Mouse (Mus musculus): ENCODE data around the gene Tmem18.
A peak's percentile ranks its signal among the peaks of the same experiment; 100 is the strongest.

Tmem18 gene

DNA sequence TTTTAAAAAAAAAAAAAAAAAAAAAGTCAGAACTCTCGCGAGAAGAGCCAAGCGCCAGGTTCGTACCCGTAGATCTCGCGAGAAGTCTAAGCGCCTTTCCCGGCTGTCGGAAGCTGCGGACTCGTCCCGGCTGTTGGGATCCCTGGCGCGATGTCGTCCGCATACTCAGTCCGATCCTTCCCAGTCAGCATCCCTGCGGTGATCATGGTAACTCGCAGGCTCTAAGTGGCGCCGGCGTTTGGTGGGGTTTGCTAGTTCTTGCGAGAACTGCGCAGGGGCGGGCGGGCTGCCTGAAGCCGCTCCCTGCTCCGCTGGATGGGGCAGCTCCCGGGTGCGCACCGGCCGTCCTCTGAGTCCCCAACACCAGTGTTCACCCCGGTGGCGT is at the start of gene Tmem18:
Gene Tmem18 (plus strand): TSS at position 71 of the 385 bp plus-strand sequence.
- DNase-seq, result peak; percentile 75

DNA sequence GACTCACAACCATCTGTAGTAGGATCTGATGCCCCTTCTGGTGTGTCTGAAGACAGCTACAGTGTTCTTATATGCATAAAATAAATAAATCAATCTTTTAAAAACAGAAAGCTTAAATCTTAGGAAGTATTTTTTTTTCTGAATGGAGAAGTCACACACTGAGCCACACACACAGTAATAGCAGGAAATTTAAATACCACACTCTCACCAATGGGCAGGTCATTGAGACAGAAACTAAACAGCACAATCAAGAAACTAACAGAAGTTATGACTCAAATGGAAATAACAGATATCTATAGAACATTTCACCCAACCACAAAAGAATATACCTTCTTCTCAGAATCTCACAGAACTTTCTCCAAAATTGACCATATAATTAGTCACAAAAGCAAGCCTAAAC is 26.9 kb upstream of the Tmem18 start:
- DNase-seq, result no peak

DNA sequence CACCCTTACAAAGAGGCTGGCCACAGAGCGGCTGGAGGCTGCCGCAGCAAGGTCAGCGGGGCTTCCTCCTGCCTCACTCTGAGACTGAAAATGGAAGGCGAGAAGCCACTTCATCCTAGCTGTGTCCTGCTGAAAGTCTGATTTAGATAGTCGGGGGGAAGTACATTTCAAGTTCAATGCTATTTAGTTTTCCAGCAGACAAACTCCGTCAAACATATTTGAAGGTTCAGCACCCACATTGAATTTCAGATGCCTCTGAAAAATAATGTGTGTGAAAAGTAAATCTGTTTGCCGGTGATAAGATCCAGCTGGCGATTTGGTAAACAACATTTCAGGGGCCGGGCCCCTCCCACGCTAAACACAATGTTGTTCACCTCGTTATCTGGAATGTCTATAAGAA is 22.8 kb upstream of the Tmem18 start:
- DNase-seq, result no peak

DNA sequence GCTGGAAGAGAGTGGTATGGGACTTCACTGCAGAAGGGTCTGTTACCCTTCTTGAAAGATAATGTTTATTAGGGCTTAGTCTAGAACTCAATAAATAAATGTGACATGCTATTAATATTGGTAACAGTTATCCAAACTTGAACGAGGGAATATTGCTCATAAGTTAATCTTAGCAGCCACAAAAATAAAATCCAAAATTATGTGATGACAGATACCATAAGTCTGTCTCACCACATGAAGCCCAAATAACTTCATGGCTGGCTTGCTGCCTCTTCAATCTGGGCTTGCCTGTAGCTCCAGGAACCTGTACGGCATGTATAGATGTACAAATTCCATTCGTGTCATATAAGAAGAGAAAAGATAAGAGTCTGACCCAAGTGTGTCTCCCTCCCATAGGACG is 12.2 kb upstream of the Tmem18 start:
- DNase-seq, result no peak

DNA sequence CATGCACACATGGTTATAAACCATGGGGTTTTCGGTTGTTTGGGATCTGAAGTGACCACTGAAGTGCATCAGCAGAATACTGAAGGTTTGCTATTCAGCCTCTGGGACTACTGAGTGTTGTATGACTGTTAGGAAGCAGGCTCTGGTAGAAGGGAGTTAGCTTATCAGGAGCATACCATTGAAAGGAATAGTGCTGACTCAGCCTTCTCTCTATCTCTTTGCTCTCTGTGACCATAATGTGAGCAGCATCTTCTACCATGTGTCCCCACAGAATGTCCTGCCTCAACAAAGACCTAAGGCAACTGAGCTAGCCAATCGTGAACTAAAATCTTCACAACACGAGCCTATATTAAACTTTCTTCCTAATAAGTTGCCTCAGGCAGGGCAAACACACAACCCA is 8.3 kb upstream of the Tmem18 start:
- DNase-seq, result no peak

DNA sequence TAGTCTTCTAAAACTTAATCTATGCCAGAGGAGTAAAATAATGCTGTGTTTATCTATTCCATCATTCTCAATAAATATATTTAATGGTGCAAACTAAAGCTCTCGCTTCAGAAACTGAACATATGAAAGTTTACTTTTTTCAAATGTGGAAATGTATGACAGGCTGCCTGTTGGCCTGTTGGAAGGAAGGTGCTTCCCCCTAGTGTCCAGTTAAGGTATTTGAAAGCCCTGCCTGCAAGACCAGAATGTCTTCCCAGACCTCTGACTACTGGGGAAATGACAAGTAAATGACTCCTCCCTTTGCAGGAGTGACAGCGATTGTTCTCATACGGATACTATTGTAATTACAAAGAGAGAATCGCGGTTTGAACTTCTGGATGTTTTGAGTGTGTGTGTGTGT is 6.2 kb upstream of the Tmem18 start:
- DNase-seq, result peak; percentile 39

DNA sequence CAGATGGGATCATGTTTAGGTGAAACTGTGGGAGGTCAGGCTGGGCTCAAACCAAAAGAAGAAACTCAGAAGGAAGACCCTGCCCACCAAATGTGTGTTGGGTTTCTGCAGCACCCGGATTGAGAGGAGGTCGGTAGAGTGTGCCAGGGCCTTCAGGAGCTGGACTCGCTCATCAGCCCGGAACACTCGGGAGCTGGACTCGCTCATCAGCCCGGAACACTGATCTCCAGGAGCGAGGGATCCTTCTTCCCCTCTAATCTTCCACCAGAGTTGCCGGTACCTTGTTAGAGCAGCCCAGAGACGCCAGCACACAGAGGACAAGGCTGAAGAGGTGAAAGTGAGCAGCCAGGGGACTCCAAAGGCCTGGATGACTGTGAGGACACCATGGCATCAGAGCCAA is 2.9 kb upstream of the Tmem18 start:
- no peak for DNase-seq

DNA sequence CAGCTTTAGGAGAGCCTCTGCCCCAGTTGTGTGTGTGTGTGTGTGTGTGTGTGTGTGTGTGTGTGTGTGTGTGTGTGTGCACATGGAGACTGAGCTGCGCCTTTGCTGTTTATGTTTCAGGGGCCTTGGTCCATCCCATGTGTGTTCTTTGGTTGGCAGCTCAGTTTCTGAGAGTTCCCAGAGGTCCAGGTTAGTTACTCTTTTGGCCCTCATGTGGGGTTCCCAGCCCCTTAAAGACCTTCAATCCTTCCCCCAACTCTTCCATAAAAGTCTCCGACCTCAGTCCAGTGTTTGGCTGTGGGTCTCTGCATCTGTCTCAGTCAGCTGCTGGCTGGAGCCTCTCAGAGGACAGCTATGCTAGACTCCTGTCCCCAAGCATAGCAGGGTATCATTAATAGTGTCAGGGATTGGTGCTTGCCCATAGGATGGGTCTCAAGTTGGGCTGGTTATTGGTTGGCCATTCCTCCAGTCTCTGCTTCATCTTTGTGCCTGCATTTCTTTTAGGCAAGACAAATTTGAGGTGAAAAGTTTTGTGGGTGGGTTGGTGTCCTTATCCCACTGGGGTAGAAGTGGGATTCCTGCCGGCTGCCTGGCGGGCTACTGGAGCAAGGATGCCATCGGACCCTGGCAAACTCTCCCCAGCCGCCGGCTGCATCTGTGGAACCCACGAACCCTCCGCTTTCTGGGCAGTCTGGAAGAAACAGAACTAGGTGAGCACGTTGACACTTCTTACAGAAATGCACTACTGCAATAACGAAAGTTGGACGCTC is 455 bp upstream of the Tmem18 start:
- peak; percentile 45 for DNase-seq

DNA sequence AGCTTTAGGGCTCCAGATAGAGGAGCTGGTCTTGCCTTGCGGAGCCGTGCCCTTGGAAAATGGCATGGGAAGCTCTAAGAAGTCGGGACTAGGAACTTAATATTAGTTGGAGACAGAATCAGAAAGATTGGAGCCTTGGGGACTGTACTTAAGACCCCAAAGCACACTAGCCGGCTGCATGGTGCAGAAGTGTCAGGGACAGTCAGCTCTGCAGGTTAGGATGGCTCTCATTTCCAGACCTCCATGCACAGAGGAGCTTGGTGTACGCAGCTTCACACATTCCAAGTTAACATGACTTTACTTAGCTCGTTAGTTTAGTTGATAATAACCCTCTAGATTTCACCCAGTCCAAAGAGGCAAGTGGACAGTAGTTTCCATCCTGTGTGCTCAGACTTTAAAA is 637 bp downstream of the Tmem18 start:
- no peak for DNase-seq

DNA sequence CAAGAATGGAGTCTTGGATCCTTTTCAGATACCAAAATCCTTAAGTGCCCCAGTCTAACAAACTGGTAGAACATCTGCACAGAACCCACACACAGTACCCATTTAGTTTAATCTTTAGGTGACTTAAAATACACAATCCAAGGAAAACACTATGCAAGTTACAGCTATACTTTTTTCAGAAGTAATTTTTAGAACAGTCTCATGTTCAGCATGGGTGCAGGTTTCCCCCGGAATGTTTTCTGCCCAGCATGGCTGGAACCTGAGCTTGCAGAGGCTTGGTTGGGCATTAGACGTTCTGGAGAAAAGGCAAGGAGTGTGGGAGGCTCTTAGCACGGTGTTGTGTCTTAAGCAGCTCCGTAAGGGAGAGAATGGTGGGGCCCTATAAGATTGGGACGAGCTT is 7.6 kb downstream of the Tmem18 start:
- DNase-seq, result no peak

DNA sequence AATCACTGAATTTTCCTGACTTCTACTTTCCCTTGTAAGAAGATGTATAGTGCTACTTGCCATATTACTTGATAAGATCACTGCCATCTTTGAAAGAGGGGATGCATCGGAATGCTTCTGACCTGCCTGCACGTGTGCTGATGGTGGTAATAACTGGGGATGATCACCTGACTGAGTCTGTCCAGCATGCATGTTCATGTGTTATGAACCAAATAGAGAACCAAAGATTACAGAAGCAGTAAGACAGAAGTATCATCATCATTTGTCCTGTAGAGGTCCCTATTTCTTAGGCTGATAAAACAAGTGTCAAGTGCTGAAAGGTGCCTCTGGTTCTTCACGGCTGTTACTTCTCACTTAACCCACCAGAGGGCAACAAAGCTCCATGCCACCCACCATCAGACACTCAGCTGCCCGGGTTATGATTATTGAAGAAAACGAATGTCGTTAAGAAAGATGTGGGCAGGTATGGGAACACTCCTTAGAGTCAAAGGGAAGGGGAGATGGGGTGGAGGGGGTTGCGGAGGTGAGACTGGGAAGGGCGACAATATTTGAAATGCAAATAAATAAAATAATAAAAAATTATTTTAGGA is 12.7 kb downstream of the Tmem18 start:
- DNase-seq, result peak; percentile 27

DNA sequence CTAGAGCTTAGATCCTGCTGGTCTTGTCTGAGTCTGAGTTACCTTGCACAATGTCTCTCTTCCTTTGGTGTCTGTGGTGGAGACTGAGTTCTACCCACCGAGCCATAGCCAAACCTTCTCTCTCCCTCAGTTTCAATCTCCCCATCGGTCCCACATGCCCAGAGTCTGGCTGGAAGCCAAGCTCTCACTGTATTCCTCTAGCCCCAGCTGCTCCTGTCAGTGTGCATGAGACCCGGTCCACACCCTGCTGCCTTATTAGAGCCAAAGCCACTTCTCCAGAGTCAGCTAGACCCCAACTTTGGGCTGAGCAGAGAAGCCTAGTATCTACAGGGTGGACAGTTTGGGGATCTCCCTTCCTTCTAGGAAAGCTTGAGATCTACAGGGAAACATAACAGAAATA is 14.7 kb downstream of the Tmem18 start:
- DNase-seq, result no peak

DNA sequence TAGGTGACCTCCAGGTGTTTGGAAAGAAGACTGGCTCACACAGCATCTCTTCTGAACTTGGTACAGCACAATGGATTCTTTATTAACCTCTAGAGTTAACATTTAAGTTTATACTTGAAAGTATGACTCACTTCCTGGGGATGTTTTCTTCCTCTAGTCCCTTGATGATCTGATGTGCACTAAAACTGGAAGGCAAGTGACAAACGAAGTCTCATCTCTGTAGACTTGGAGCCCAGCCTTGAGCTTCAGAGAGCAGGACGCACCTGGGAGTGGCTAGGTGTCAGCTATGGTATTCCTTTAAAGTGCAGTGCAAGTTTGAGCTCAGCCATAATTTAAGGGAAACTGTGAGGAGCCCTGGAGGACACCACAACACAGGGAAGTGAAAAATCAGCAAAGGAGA is 15.2 kb downstream of the Tmem18 start:
- DNase-seq, result no peak

DNA sequence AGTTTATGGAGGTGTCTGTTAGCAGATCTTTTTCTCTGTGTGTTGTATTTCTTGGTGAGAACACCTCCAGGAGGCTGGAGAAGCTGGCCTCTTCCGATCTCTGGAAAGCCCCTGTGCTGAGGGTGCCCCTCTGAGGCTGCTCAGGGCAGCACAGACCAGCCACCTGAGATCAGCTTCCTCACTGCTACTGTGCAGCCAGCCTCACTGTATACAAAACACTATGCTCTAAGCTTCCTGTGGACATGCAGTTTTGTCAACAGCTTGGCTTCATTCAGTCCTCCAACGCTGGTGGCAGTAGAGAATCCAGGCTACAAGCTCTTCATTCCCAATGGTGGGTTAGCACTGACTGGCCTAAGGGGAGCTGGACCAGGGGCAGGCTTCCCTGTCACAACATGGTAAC is 15.8 kb downstream of the Tmem18 start:
- DNase-seq, result no peak

DNA sequence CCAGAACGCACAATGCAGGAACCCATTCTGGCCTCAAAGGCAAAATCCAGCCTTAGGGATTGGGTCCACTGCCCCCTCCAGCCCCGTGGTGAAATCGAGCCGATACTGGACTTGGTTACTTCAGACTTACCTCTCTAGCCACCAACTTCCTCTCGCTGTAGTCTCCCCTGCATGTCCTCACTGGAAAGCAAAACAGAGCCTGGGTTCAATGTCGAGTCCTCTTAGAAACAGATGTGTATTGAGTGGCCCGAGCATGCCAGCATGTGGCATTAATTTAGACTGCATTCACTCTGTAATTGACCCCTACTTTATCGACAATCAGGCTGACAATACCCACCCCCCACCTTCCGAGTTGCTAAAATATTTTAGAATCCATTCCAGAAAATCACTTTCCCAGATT is 19.8 kb downstream of the Tmem18 start:
- no peak for DNase-seq

DNA sequence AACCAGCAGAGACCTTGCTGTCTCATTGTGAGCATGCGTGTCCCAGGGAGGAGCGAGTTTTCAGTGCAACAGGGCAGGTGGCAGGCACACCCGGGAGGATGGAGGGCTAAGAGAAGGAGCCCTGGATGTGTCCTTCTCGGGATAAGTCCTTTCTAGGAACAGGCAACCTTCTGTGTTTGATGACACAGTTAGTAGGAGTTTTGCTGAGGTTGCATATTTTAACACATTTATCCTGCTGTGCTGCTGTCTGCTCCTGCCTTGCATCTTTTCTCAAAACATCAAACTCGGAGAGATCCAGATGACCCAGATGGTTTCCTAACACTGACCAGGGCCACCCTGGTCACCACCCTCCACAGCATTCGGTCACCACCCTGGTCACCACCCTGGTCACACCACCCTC is 20.6 kb downstream of the Tmem18 start:
- DNase-seq, result no peak

DNA sequence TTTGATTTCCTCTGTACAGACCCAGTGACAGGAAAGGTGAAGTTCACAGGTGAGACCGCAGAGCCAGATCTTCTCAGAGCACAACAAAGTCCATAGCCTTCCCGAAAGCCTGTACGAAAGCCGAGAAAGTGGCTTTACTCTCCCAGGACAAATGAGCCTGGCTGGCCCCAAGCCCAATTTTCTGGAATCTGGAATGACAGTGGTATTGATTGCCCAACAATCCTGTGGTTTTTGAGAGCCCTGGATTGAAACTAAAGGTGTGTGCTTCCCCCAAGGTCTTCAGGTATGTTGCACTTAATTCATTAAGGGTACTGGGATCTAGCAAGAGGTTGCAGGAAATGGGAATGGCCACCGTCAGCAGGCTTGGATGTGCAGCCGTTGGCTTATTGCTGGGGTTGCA is 21.7 kb downstream of the Tmem18 start:
- DNase-seq, result no peak

DNA sequence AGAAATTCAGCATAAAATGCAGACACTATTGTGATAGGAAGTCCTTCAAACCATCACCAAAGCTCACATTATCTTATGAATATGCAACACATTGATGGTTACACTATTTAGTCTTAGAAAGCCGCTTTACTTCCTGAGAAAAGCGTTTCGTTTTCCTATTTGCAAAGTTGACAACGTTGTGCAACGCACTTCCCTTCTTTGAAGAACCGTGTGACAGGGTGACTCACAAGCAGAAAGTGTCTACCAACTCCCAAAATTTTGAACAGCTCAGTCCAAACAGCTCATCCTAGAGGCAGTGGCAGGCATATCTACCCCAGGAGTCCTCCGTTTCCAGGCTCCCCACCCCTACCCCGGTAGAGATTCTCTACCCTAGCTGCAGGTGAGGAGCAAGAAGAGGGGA is 22.5 kb downstream of the Tmem18 start:
- DNase-seq, result no peak

DNA sequence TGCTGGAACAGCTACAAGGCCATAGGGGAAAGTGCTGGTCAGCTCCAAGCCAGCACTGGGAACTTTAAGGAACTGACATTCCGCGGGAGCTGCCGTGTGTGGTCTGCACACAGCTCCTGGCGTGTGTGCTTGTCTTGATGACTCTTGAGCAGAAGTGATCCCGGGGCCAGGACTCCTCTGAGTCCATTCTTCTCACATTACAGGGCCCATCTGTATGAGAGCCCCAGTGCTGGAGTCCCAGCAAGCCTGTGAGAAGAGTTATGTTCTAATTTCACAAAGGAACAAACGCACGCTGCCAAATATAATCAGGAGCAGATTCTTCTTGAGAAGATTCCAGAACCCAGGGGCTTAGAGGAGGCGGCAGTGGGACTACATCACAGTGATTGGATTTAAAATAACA is 34.2 kb downstream of the Tmem18 start:
- no peak for DNase-seq

DNA sequence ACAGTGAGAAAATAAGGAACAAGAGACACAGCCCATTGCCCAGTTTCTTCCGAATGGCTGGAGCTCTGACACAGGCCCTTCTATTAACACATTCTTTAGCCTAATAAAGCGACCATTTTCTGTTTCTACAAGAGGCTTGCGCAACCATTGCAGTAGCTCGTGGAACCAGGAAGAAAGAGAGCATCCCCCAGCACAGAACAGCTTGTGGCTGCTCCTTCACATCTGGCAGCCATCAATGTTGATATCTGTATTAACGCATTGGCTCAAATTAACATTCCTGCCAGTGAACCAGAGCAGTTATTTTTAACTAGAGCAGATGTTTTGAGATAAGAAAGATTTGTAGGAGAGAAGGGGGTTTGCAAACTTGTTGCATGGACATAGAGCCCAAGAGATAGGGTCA is 44.2 kb downstream of the Tmem18 start:
- no peak for DNase-seq

DNA sequence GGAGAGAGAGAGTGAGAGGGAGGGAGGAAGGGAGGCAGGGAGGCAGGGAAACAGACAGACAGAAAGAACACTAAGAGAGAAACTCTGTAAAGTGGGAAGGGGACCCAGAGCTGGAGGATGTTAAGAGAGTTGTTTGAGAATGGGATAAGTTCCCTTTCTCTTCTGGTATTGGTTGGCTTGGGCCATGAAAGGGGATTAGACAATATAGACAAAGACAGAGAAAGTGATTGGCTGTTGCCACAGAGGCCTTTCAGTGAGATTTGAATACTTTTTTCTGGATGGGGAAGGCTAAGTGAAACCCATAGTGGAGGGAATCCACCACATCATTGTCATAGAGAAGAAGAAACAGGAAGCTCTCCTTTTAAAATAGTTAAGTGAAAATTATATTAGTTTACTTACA is 50.3 kb downstream of the Tmem18 start:
- no peak for DNase-seq

Measured in cerebellum, adult 8-10 months (tissue).